ENCODE assay signal across 15 mouse cellular contexts in the genomic region with DNA sequence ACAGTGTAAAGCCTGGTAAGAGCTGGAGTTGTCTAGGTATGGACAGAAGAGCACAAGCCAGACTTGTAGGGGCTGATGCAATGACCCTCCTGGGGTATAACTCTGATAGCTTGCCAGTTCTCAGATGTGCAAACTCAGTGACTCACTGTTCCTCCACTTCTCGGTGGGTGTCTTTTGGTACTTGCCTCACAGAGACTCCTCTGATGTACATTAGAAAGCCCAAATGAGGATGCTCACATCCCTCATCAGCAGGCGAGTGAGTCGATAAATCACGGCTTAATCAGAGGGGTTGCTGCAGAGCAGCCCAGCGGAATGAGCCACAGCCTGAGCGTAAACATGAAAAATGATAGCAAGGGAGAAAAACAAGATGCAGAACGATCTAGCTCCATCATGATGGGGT. TPM values are rescaled to one million over a fixed set of nuclear protein-coding genes. Genes with fewer than 3 reads are reported as not detected.
DNase-seq lines count a peak whose midpoint lies in the region.
"Had no signal": no experiment of that assay in that cellular context is flagged by ENCODE, and none has a peak within 500 bp of the region (broad histone marks: within the 10 kb centered on the region; RNA-seq: fewer than 3 reads in every experiment).

No protein-coding gene starts in this region.

- DNase-seq in heart, adult 11 months, result peak; percentile 57
- no peak for DNase-seq in heart, postnatal 25 days (ENCODE audit: low spot score)
- peak; percentile 4 for DNase-seq in layer of hippocampus, adult 9-11 months
- no peak for DNase-seq in layer of hippocampus, postnatal 36 days
- peak; percentile 18 for DNase-seq in right cerebral cortex, adult 18-20 months
- no peak for DNase-seq in right cerebral cortex, postnatal 4 days
- peak; percentile 18 for DNase-seq in telencephalon, adult 2 months (ENCODE audit: low read depth, low spot score)
- DNase-seq: adrenal gland, postnatal 14 days; cerebellum, adult 18-20 months; cerebellum, adult 9-11 months; cerebellum, postnatal 36 days; gastrocnemius, postnatal 10 days; heart, adult 2 months; heart, postnatal 14 days had no signal

- intact Hi-C loops in heart, postnatal 25 days (cut with DNase I), result no loop called here

RNA-seq across cellular contexts. Expression of a gene that starts 46.2 kb away (rescaled TPM):
- under 1 TPM; 0.22 to 0.29 TPM for total RNA-seq in heart, postnatal 25 days (2021)
- total RNA-seq in layer of hippocampus, postnatal 36 days (2021), result 1 to 10 TPM; 6.4 to 7.7 TPM
- total RNA-seq: CH12.LX had no signal

Comparison
In these comparisons a context has a peak if more than half of its experiments do, and no peak if none do; other contexts are left out.
1. DNase-seq: peak in heart, adult 11 months (single experiment), layer of hippocampus, adult 9-11 months (single experiment), right cerebral cortex, adult 18-20 months (single experiment) and telencephalon, adult 2 months (single experiment); none in heart, postnatal 25 days (single experiment), layer of hippocampus, postnatal 36 days (0 of 2) and right cerebral cortex, postnatal 4 days (single experiment).
2. RNA of a gene that starts 46.2 kb away (total RNA-seq): 6.4 to 7.7 TPM in layer of hippocampus, postnatal 36 days; 0.22 to 0.29 TPM in heart, postnatal 25 days; every median in the first group is over 4 times any median in the second.